Mouse (Mus musculus) heart, embryonic 13.5 days (tissue): ENCODE measurements around the gene Prkar2a. TPM values are rescaled to one million over a fixed set of nuclear protein-coding genes. Genes with fewer than 3 reads are reported as not detected.

Experiments
- ATAC-seq: fragments of 200-750 bp; cut with Nextera tagmentation; 2 replicates; pipeline ENCODE4 v1.8.0; 2017; ENCODE audit warnings: moderate TSS enrichment; ENCODE audit not compliant: insufficient number of reproducible peaks, low FRiP score, low TSS enrichment; ENCODE audit errors: extremely low read depth
- H3K27ac ChIP-seq: fragments of 300-500 bp; sonication (generic); replicated peaks from 2 replicates; pipeline ENCODE4 v1.5.1; 2015; ENCODE audit warnings: moderate library complexity, mild to moderate bottlenecking, inconsistent platforms
- H3K27me3 ChIP-seq: fragments of 300-500 bp; sonication (generic); replicated peaks from 2 replicates; pipeline ENCODE4 v1.6.1; 2015; ENCODE audit warnings: mild to moderate bottlenecking, inconsistent platforms
- H3K36me3 ChIP-seq: fragments of 300-500 bp; sonication (generic); 2 replicates; pipeline ENCODE4 v1.6.1; 2015; ENCODE audit warnings: mild to moderate bottlenecking, inconsistent platforms
- H3K4me1 ChIP-seq: fragments of 300-500 bp; sonication (generic); 2 replicates; pipeline ENCODE4 v1.6.1; 2015; ENCODE audit warnings: inconsistent platforms
- H3K4me2 ChIP-seq: fragments of 300-500 bp; sonication (generic); 2 replicates; pipeline ENCODE4 v1.6.1; 2015; ENCODE audit warnings: inconsistent platforms, mild to moderate bottlenecking, moderate library complexity
- H3K4me3 ChIP-seq: fragments of 300-500 bp; sonication (generic); 2 replicates; pipeline ENCODE4 v1.5.1; 2015; ENCODE audit warnings: moderate library complexity, mild to moderate bottlenecking, inconsistent platforms
- H3K9ac ChIP-seq: fragments of 300-500 bp; sonication (generic); 2 replicates; pipeline ENCODE4 v1.6.1; 2015; ENCODE audit warnings: inconsistent platforms, mild to moderate bottlenecking, moderate library complexity
- H3K9me3 ChIP-seq: fragments of 300-500 bp; sonication (generic); 2 replicates; pipeline ENCODE4 v1.6.1; 2016; ENCODE audit warnings: inconsistent platforms
- WGBS: fragments of 180-500 bp; shearing (Covaris S2); methylation state at CpG from one replicate; pipeline ENCODE4 v1.1.7; 2015; ENCODE audit warnings: mixed read lengths; 5-methylcytosine and 5-hydroxymethylcytosine counted together
- polyA plus RNA-seq: library from polyadenylated mRNA; unstranded; fragments of >200 nt; fragmentation: Nextera tagmentation; extraction: Ambion mirVana; gene quantifications from 2 replicates; pipeline ENCODE4 v1.2.1, GENCODE M21; 2015

Gene Prkar2a
- polyA plus RNA-seq, 1 experiment from 2014 or later: 26.8 TPM

GRCm38 (mm10) chr9:108693946-108694345, 4.8 kb downstream of the Prkar2a start:
- no peaks in the 10 kb centered on the region for H3K9me3 ChIP-seq
- WGBS: 78% methylated on average over 4 of the region's 4 CpGs
- H3K27me3 ChIP-seq: no peaks in the 10 kb centered on the region
- no peak for ATAC-seq
- no peak overlapping the region for H3K27ac ChIP-seq
- H3K4me2 ChIP-seq: peak overlapping the region; percentile 76
- peaks cover 5% of the 10 kb centered on the region for H3K36me3 ChIP-seq
- H3K4me1 ChIP-seq: peaks cover 22% of the 10 kb centered on the region
- peak overlapping the region; percentile 42; the same call in 1 of the 2 replicates for H3K9ac ChIP-seq
- H3K4me3 ChIP-seq: peak overlapping the region; percentile 15; the same call in 1 of the 2 replicates

GRCm38 (mm10) chr9:108694533-108694932, 5.4 kb downstream of the Prkar2a start:
- Histone ChIP-seq H3K27me3 (no peaks in the 10 kb centered on the region), H3K36me3 (peaks cover 5% of the 10 kb centered on the region), H3K9me3 (no peaks in the 10 kb centered on the region), H3K4me3 (no peak overlapping the region), H3K4me1 (peaks cover 22% of the 10 kb centered on the region), H3K27ac (no peak overlapping the region), H3K9ac (no peak overlapping the region), H3K4me2 (no peak overlapping the region; the same call in 1 of the 2 replicates)
- 82% methylated on average over 1 of the region's 1 CpGs for WGBS
- no peak for ATAC-seq

GRCm38 (mm10) chr9:108702476-108702875, 13.4 kb downstream of the Prkar2a start:
- Histone ChIP-seq H3K27ac (no peak overlapping the region), H3K4me3 (no peak overlapping the region), H3K4me2 (no peak overlapping the region), H3K36me3 (peaks cover 5% of the 10 kb centered on the region), H3K4me1 (peaks cover 28% of the 10 kb centered on the region), H3K9ac (no peak overlapping the region), H3K27me3 (no peaks in the 10 kb centered on the region), H3K9me3 (no peaks in the 10 kb centered on the region)
- no peak for ATAC-seq

- H3K4me3 ChIP-seq: no peak overlapping the region
- no peak; the same call in 1 of the 2 replicates for ATAC-seq
Measured at GRCm38 (mm10) chr9:108703373-108704110, 14.4 kb downstream of the Prkar2a start.

GRCm38 (mm10) chr9:108704591-108704990, 15.5 kb downstream of the Prkar2a start:
- WGBS: 40% methylated on average over 7 of the region's 7 CpGs
- Histone ChIP-seq H3K4me1 (peaks cover 29% of the 10 kb centered on the region), H3K27ac (peak overlapping the region; percentile 66), H3K4me2 (peak overlapping the region; percentile 19), H3K4me3 (no peak overlapping the region), H3K36me3 (no peaks in the 10 kb centered on the region), H3K27me3 (no peaks in the 10 kb centered on the region), H3K9me3 (no peaks in the 10 kb centered on the region), H3K9ac (peak overlapping the region; percentile 38; the same call in 1 of the 2 replicates)
- ATAC-seq: no peak

More at GRCm38 (mm10) chr9:108703373-108704110, 14.4 kb downstream of the Prkar2a start:
- 32% methylated on average over 12 of the region's 12 CpGs for WGBS
- Histone ChIP-seq H3K27ac (peak overlapping the region; percentile 83), H3K27me3 (no peaks in the 10 kb centered on the region), H3K9ac (peak overlapping the region; percentile 45; the same call in 1 of the 2 replicates), H3K36me3 (no peaks in the 10 kb centered on the region), H3K4me1 (peaks cover 29% of the 10 kb centered on the region), H3K9me3 (no peaks in the 10 kb centered on the region), H3K4me2 (peak overlapping the region; percentile 46)

- Histone ChIP-seq H3K4me2 (no peak overlapping the region), H3K27ac (no peak overlapping the region), H3K9ac (no peak overlapping the region), H3K9me3 (no peaks in the 10 kb centered on the region), H3K4me3 (no peak overlapping the region), H3K27me3 (no peaks in the 10 kb centered on the region), H3K36me3 (no peaks in the 10 kb centered on the region), H3K4me1 (peaks cover 29% of the 10 kb centered on the region)
- WGBS: 83% methylated on average over 2 of the region's 2 CpGs
- ATAC-seq: no peak
Measured at GRCm38 (mm10) chr9:108707212-108707611, 18.1 kb downstream of the Prkar2a start.

- no peaks in the 10 kb centered on the region for H3K27me3 ChIP-seq
- WGBS: 72% methylated on average over 8 of the region's 8 CpGs
- no peaks in the 10 kb centered on the region for H3K36me3 ChIP-seq
- no peak overlapping the region for H3K4me3 ChIP-seq
- no peak overlapping the region for H3K4me2 ChIP-seq
- ATAC-seq: no peak
- no peak overlapping the region for H3K9ac ChIP-seq
- H3K27ac ChIP-seq: no peak overlapping the region
- no peaks in the 10 kb centered on the region for H3K9me3 ChIP-seq
- peaks cover 19% of the 10 kb centered on the region for H3K4me1 ChIP-seq
Measured at GRCm38 (mm10) chr9:108708833-108709232, 19.7 kb downstream of the Prkar2a start.

GRCm38 (mm10) chr9:108710767-108711166, 21.7 kb downstream of the Prkar2a start:
- H3K4me2 ChIP-seq: no peak overlapping the region

GRCm38 (mm10) chr9:108716199-108716598, 27.1 kb downstream of the Prkar2a start:
- Histone ChIP-seq H3K4me3 (no peak overlapping the region), H3K4me2 (no peak overlapping the region), H3K36me3 (peaks cover 38% of the 10 kb centered on the region), H3K9me3 (no peaks in the 10 kb centered on the region), H3K4me1 (no peaks in the 10 kb centered on the region), H3K27ac (no peak overlapping the region), H3K9ac (no peak overlapping the region), H3K27me3 (no peaks in the 10 kb centered on the region)
- 88% methylated on average over 4 of the region's 4 CpGs for WGBS
- ATAC-seq: no peak

More at GRCm38 (mm10) chr9:108710767-108711166, 21.7 kb downstream of the Prkar2a start:
- WGBS: 77% methylated on average over 7 of the region's 7 CpGs
- Histone ChIP-seq H3K9me3 (no peaks in the 10 kb centered on the region), H3K4me1 (0 out of 2 replicates have a peak, but pooled peaks cover 6% of the 10 kb centered on the region), H3K9ac (no peak overlapping the region), H3K4me3 (no peak overlapping the region), H3K36me3 (no peaks in the 10 kb centered on the region), H3K27ac (no peak overlapping the region), H3K27me3 (no peaks in the 10 kb centered on the region)
- no peak for ATAC-seq

- H3K4me3 ChIP-seq: no peak overlapping the region
- no peaks in the 10 kb centered on the region for H3K27me3 ChIP-seq
- H3K4me1 ChIP-seq: no peaks in the 10 kb centered on the region
- no peak overlapping the region for H3K4me2 ChIP-seq
- peaks cover 50% of the 10 kb centered on the region for H3K36me3 ChIP-seq
- no peak for ATAC-seq
- WGBS: 69% methylated on average over 2 of the region's 2 CpGs
- no peak overlapping the region for H3K27ac ChIP-seq
- no peaks in the 10 kb centered on the region for H3K9me3 ChIP-seq
- no peak overlapping the region for H3K9ac ChIP-seq
Measured at GRCm38 (mm10) chr9:108723751-108724150, 34.6 kb downstream of the Prkar2a start.

- peaks cover 42% of the 10 kb centered on the region for H3K36me3 ChIP-seq
- no peaks in the 10 kb centered on the region for H3K4me1 ChIP-seq
- no peaks in the 10 kb centered on the region for H3K9me3 ChIP-seq
- no peak overlapping the region for H3K4me2 ChIP-seq
- ATAC-seq: no peak
- 88% methylated on average over 5 of the region's 5 CpGs for WGBS
- H3K27ac ChIP-seq: no peak overlapping the region
- H3K27me3 ChIP-seq: no peaks in the 10 kb centered on the region
- no peak overlapping the region for H3K4me3 ChIP-seq
- H3K9ac ChIP-seq: no peak overlapping the region
Measured at GRCm38 (mm10) chr9:108726116-108726515, 37.0 kb downstream of the Prkar2a start.

GRCm38 (mm10) chr9:108729050-108729449, 39.9 kb downstream of the Prkar2a start:
- Histone ChIP-seq H3K4me2 (no peak overlapping the region), H3K27ac (no peak overlapping the region), H3K4me3 (no peak overlapping the region), H3K9me3 (no peaks in the 10 kb centered on the region), H3K27me3 (no peaks in the 10 kb centered on the region), H3K9ac (no peak overlapping the region), H3K4me1 (no peaks in the 10 kb centered on the region), H3K36me3 (peaks cover 43% of the 10 kb centered on the region)
- ATAC-seq: no peak
